Mouse (Mus musculus): ENCODE results near the gene Wdr62. TPM values are rescaled to one million over a fixed set of nuclear protein-coding genes. Genes with fewer than 3 reads are reported as not detected.
"Not testable (repeated sequence)": the region's sequence is repeated elsewhere in the genome, so short reads cannot be mapped to it uniquely, and the experiment has no call there.

Gene Wdr62
- polyA plus RNA-seq, 1 experiment, result 12.8 TPM

DNA sequence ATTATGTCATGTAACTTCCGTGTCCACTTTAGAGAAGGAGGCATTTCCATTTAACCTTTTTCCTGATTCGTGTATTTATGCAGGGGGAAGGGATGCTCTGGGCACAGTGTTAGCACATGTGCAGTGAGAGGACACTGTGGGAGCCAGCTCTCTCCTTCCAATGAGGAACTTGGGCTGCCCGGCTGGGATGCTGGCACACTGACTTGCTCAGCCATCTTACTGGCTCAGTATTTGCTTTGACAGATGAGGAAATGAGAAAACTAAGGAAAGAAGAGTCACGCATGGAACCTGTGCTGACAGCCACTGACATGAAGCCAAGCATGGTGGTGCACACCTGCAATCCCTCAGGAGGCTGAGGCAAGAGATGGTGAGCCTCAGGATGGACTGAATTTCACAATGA, 10.6 kb downstream of the Wdr62 start:
- Histone ChIP-seq H3K79me3 (ENCODE audit: low read depth) (no peaks in the 10 kb centered on the region), H3ac (ENCODE audit: control insufficient read depth, insufficient read length, low read depth) (no peak overlapping the region), H3K4me3 (ENCODE audit: insufficient read depth, poor library complexity, severe bottlenecking) (no peak overlapping the region), H3K27me3 (ENCODE audit: control insufficient read depth, insufficient read depth, insufficient read length) (no peaks in the 10 kb centered on the region), H3K36me3 (ENCODE audit: control insufficient read depth, insufficient read depth) (peaks cover 9% of the 10 kb centered on the region), H3K79me2 (ENCODE audit: control insufficient read depth, insufficient read depth) (no peaks in the 10 kb centered on the region)
- TF ChIP-seq MAX (IDR thresholded peaks at IDR 0.05), result no peak
- no peak for TF ChIP-seq CTCF (IDR thresholded peaks at IDR 0.05; ENCODE audit: control insufficient read depth, insufficient read depth, insufficient read length)
- TF ChIP-seq CEBPB (IDR thresholded peaks at IDR 0.05; ENCODE audit: low read depth), result no peak
- no peak for TF ChIP-seq FOSL1 (IDR thresholded peaks at IDR 0.05; ENCODE audit: insufficient read depth, low read length, poor library complexity, severe bottlenecking)
- TF ChIP-seq MYOG (IDR thresholded peaks at IDR 0.05; ENCODE audit: control insufficient read depth, extremely low read depth, insufficient read length), result no peak
- no peak for TF ChIP-seq MYOD1 (IDR thresholded peaks at IDR 0.05; ENCODE audit: control insufficient read depth, insufficient read length, low read depth)

DNA sequence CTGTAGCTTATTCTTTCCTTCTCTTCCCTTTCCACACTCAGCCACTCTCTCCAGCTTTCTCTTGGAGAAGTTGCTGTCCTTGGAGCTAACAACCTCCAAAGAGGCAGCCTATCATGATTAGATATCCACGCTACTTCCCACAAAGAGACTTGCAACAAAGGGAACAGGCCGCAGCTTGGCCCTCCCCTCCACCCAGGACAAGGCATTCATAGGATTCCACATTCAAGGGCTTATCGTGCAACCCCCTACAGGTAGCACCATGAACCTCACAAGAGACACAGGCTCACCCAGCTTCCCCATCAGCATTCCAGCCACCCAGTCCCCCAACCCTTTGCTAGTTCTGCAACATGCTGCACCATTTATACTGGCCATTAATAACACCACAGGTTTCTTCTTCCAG, 13.4 kb downstream of the Wdr62 start:
- Histone ChIP-seq H3K27me3 (ENCODE audit: control insufficient read depth, insufficient read depth, insufficient read length) (no peaks in the 10 kb centered on the region), H3K36me3 (ENCODE audit: control insufficient read depth, insufficient read depth) (peaks cover 14% of the 10 kb centered on the region)

DNA sequence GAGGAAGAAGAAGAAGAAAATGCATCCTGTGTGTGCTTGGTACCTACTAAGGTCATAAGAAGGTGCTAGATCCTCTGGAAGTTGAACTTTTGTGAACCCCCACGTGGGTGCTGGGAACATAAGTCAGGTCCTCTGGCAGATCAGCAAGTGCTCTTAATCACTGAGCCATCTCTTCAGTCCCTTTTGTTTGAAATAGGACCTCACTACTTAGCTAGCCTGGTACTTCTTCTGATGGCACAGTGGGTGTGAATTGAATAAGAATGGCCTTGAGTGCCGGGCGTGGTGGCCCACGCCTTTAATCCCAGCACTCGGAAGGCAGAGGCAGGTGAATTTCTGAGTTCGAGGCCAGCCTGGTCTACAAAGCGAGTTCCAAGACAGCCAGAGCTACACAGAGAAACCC, 14.3 kb downstream of the Wdr62 start:
- no peaks in the 10 kb centered on the region for H3K79me2 ChIP-seq (ENCODE audit: control insufficient read depth, insufficient read depth)

More for the DNA sequence above, 13.4 kb downstream of the Wdr62 start:
- H3ac ChIP-seq (ENCODE audit: control insufficient read depth, insufficient read length, low read depth), result no peak overlapping the region
- no peak overlapping the region for H3K4me3 ChIP-seq (ENCODE audit: insufficient read depth, poor library complexity, severe bottlenecking)
- no peaks in the 10 kb centered on the region for H3K79me3 ChIP-seq (ENCODE audit: low read depth)
- TF ChIP-seq FOSL1 (IDR thresholded peaks at IDR 0.05; ENCODE audit: insufficient read depth, low read length, poor library complexity, severe bottlenecking) (no peak), MAX (IDR thresholded peaks at IDR 0.05) (no peak), CEBPB (IDR thresholded peaks at IDR 0.05; ENCODE audit: low read depth) (no peak), MYOD1 (IDR thresholded peaks at IDR 0.05; ENCODE audit: control insufficient read depth, insufficient read length, low read depth) (no peak), MYOG (IDR thresholded peaks at IDR 0.05; ENCODE audit: control insufficient read depth, extremely low read depth, insufficient read length) (no peak), USF1 (IDR thresholded peaks at IDR 0.05; ENCODE audit: low read depth) (no peak), CTCF (IDR thresholded peaks at IDR 0.05; ENCODE audit: control insufficient read depth, insufficient read depth, insufficient read length) (no peak)
- no peaks in the 10 kb centered on the region for H3K79me2 ChIP-seq (ENCODE audit: control insufficient read depth, insufficient read depth)

DNA sequence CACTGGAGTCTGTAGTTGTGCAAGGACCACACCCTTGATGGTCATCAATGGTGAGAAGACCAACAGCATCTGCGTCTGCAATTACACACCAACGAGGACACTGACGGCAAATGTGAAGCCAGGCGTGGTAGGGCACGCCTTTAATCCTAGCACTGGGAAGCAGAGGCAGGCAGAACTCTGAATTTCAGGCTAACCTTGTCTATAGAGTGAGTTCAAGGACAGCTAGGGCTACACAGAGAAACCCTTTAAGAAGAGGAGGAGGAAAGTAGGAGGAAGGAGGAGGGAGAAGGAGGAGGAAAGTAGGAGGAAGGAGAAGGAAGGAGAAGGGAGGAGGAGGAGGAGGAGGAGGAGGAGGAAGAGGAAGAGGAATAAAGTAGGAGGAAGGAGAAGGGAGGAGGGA, 14.7 kb downstream of the Wdr62 start:
- Histone ChIP-seq H3K4me3 (ENCODE audit: insufficient read depth, poor library complexity, severe bottlenecking) (no peak overlapping the region), H3K27me3 (ENCODE audit: control insufficient read depth, insufficient read depth, insufficient read length) (no peaks in the 10 kb centered on the region)
- TF ChIP-seq CTCF (IDR thresholded peaks at IDR 0.05; ENCODE audit: control insufficient read depth, insufficient read depth, insufficient read length), result no peak

More for the DNA sequence above, 14.3 kb downstream of the Wdr62 start:
- TF ChIP-seq FOSL1 (IDR thresholded peaks at IDR 0.05; ENCODE audit: insufficient read depth, low read length, poor library complexity, severe bottlenecking) (no peak), MYOD1 (IDR thresholded peaks at IDR 0.05; ENCODE audit: control insufficient read depth, insufficient read length, low read depth) (no peak), MAX (IDR thresholded peaks at IDR 0.05) (no peak)
- Histone ChIP-seq H3K4me3 (ENCODE audit: insufficient read depth, poor library complexity, severe bottlenecking) (no peak overlapping the region), H3ac (ENCODE audit: control insufficient read depth, insufficient read length, low read depth) (no peak overlapping the region), H3K79me3 (ENCODE audit: low read depth) (no peaks in the 10 kb centered on the region), H3K36me3 (ENCODE audit: control insufficient read depth, insufficient read depth) (peaks cover 14% of the 10 kb centered on the region), H3K27me3 (ENCODE audit: control insufficient read depth, insufficient read depth, insufficient read length) (no peaks in the 10 kb centered on the region)

DNA sequence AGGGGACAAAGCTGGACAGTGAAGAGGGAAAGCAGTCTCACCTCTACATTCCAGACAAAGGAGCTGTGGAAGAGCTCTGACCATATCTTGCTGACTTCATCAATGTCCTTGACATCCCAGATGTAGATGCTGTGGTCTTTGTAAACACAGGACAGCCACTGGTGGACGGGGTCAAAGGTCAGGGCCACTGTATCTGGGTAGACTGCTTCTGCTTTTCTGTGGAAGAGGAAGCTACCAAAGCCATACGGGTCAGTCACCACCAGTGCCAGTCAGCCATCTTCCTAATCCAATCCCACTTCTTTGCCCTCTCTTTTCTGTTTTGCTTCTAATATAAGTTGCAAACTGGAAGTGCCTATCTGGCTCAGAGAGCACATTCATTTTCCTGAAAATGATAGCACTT, 15.2 kb downstream of the Wdr62 start:
- no peak for TF ChIP-seq FOSL1 (IDR thresholded peaks at IDR 0.05; ENCODE audit: insufficient read depth, low read length, poor library complexity, severe bottlenecking)
- no peak for TF ChIP-seq MYOG (IDR thresholded peaks at IDR 0.05; ENCODE audit: control insufficient read depth, extremely low read depth, insufficient read length)

More for the DNA sequence above, 14.7 kb downstream of the Wdr62 start:
- no peak overlapping the region for H3ac ChIP-seq (ENCODE audit: control insufficient read depth, insufficient read length, low read depth)
- H3K79me2 ChIP-seq (ENCODE audit: control insufficient read depth, insufficient read depth), result no peaks in the 10 kb centered on the region
- no peaks in the 10 kb centered on the region for H3K79me3 ChIP-seq (ENCODE audit: low read depth)
- H3K36me3 ChIP-seq (ENCODE audit: control insufficient read depth, insufficient read depth), result peaks cover 14% of the 10 kb centered on the region

DNA sequence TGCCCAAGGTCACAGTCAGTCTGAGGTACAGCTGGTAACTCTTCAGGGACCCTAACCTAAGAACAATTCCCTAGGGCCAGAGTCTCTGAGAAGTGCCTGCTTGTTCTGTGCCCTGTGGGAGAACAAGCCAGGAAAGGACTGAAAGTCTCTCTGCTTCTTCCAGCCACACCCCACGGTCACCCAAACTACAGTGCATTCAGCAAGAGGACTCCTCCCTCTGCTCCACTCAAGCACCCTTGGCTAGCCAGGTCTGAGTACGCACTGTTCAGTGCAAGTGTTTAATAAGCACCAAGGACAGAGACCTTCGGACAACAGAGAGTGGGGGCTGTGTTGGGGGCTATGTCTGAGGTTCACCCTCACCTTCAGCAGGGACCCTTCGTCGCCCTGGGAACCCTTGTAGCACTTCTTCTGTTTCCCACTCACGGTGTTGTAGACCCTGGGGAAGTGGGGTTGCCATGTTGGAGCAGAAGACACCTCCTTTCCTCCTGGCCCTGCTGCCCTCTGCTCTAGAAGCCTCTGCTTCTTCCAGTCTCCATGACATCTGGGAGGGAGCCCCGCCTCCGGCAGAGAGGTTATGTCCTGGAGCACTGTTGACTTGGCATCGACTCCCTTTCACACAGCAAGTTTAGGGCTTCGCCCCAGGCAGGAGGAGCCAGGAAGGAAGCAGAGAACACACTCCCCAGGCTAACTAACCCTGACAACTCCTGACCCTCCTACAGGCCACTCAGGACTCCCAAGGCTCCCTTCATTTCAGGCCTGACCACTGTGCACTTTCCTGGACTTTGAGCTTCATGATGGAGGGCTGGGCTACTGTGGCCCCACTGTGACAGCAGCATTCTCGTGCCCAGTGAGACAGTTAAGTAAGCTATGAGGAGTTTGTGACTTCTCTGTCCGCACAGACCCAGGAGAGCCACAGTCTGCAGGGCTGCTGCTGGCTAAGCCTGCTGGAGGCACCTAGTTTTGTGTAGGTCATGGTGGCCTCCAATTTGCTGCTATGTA, 28.0 kb downstream of the Wdr62 start:
- Histone ChIP-seq H3K27me3 (ENCODE audit: control insufficient read depth, insufficient read depth, insufficient read length) (no peaks in the 10 kb centered on the region), H3K36me3 (ENCODE audit: control insufficient read depth, insufficient read depth) (peaks cover 7% of the 10 kb centered on the region), H3K79me3 (ENCODE audit: low read depth) (no peaks in the 10 kb centered on the region)

More for the DNA sequence above, 15.2 kb downstream of the Wdr62 start:
- H3K79me2 ChIP-seq (ENCODE audit: control insufficient read depth, insufficient read depth), result no peaks in the 10 kb centered on the region
- peaks cover 14% of the 10 kb centered on the region for H3K36me3 ChIP-seq (ENCODE audit: control insufficient read depth, insufficient read depth)
- no peaks in the 10 kb centered on the region for H3K79me3 ChIP-seq (ENCODE audit: low read depth)
- no peak overlapping the region for H3K4me3 ChIP-seq (ENCODE audit: insufficient read depth, poor library complexity, severe bottlenecking)
- H3ac ChIP-seq (ENCODE audit: control insufficient read depth, insufficient read length, low read depth), result no peak overlapping the region
- H3K27me3 ChIP-seq (ENCODE audit: control insufficient read depth, insufficient read depth, insufficient read length), result no peaks in the 10 kb centered on the region

DNA sequence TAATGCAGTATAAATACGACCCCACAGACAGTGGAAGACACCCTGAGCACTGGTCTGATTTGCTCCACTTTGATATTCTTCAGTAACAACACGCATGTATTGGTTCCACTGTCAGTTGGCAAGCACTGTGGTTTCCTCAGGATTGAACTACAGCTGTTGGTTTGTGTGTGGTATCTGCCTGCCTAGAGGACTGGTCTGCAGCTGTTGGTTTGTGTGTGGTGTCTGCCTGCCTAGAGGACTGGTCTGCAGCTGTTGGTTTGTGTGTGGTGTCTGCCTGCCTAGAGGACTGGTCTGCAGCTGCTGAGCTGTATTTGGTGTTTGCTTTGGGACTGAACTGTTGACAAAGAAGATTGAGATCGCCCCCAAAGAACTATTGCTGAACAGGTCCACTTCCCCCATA, 42.8 kb downstream of the Wdr62 start:
- H3K79me3 ChIP-seq (ENCODE audit: low read depth); H3K79me2 ChIP-seq (ENCODE audit: control insufficient read depth, insufficient read depth); H3K4me3 ChIP-seq (ENCODE audit: insufficient read depth, poor library complexity, severe bottlenecking); H3K36me3 ChIP-seq (ENCODE audit: control insufficient read depth, insufficient read depth); H3ac ChIP-seq (ENCODE audit: control insufficient read depth, insufficient read length, low read depth); H3K27me3 ChIP-seq (ENCODE audit: control insufficient read depth, insufficient read depth, insufficient read length): not testable (repeated sequence)

More for the DNA sequence above, 28.0 kb downstream of the Wdr62 start:
- H3K4me3 ChIP-seq (ENCODE audit: insufficient read depth, poor library complexity, severe bottlenecking), result no peak overlapping the region
- no peak for TF ChIP-seq USF1 (IDR thresholded peaks at IDR 0.05; ENCODE audit: low read depth)
- no peak for TF ChIP-seq MAX (IDR thresholded peaks at IDR 0.05)
- TF ChIP-seq CTCF (IDR thresholded peaks at IDR 0.05; ENCODE audit: control insufficient read depth, insufficient read depth, insufficient read length), result no peak
- TF ChIP-seq MYOD1 (IDR thresholded peaks at IDR 0.05; ENCODE audit: control insufficient read depth, insufficient read length, low read depth), result no peak
- no peak for TF ChIP-seq FOSL1 (IDR thresholded peaks at IDR 0.05; ENCODE audit: insufficient read depth, low read length, poor library complexity, severe bottlenecking)
- no peak for TF ChIP-seq CEBPB (IDR thresholded peaks at IDR 0.05; ENCODE audit: low read depth)
- no peak for TF ChIP-seq MYOG (IDR thresholded peaks at IDR 0.05; ENCODE audit: control insufficient read depth, extremely low read depth, insufficient read length)
- no peaks in the 10 kb centered on the region for H3K79me2 ChIP-seq (ENCODE audit: control insufficient read depth, insufficient read depth)
- H3ac ChIP-seq (ENCODE audit: control insufficient read depth, insufficient read length, low read depth), result no peak overlapping the region

Data from C2C12 (cell line).